Mouse (Mus musculus): Measurements from ENCODE around the gene St6gal1.

Gene St6gal1

DNA sequence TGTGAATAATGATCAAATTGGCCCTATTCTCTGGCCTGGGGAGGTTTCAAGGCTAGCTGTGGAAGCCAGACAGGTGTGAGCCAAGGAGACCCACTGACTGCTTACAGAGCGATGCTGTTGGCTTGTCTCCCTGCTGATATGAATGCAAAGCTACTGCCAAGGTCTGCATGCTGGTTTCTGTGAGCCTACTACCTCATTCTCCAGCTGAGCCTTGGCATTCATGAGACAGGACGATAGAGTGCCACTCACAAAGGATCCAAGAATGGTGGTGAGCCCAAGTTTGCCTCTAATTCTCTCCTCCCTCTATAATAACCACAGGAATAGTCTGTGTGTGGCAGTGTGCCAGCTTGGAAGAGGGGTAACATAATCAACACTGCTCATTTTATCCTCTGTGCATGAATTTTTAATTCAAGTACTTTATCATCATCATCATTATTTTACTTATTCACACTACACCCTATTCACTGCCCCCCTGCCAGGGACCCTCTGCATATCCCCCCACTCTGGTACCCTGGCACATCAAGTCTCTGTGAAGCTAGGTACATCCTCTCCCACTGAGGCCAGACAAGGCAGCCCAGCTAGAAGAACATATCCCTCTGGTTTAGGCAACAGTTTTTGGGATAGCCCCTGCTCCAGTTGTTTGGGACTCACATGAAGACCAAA lies 139.9 kb downstream of the St6gal1 start:
- DNase-seq = no peak

DNA sequence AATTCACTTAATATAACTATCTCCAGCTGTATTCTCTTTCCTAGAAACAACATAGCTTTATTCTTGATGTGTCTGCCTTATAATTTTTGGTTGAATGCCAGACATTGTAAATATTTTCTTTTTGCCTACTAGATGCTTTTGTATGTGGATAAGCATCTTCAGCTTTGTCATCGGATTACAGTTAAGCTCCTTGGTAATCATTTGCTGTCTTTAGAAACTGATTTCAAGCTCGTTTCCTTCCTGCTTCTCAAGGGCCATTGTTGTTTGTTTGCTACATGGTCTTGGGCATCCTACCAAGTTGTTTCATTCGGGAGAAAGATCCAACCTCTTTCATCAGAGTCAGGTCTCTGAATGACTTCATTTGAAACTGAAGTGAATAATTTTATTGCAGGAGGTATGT lies 144.6 kb downstream of the St6gal1 start:
- no peak for DNase-seq

DNA sequence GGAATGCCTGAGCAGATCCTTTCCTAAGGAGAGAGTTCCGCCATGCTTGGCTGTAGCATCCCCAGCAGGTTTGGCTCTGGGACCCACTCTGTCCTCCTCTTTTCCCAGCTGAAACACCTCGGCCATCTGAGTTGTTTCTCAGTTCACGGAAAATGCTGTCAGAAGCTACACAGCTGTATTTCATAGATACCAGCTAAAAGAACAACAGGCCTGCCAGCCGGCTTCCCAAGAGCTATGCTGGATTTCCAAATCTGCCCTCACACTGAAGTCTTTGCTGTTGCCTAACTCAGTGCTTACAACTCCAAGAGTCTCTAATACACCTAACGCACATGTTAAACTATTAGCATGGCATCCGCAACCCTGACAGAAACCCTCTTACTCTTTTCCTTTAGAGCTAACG lies 146.2 kb downstream of the St6gal1 start:
- DNase-seq = no peak

DNA sequence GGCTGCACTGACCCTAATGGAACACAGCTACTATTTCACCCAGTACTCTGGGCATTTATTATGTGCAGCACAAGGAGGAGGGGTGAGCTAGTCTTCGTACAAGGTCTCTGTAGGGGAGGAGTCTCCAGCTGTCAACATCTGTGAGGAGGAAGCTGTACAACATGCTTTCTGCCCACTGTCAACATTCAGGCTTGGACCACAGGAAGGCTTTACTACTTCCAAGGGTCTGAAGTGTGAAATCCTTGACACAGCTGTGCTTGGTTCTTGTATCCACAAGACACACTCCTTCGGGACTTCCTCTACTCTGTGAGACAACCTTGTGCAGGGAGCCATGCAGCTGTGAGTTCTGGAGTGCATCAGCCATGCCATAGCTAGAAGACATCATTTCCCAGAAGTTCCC lies 147.8 kb downstream of the St6gal1 start:
- DNase-seq = no peak

DNA sequence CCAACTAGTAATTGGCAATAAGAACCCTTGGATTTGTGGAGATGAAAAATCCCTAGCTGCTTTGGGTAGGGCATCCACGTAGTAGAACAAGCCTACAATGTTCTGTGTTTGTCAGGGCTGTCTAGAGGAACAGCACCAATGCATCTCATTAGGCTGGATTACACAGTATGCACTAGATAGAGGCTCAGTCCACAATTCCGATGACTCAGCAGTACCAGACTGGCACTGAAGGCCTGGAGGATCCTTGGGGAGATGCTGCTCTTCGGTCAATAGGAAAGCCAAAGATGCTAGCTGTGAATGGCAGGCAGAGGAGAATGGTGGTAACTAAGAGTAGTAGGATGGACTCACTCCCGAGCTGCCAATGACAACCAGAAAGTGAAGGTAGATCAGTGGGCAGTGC lies 149.5 kb downstream of the St6gal1 start:
- DNase-seq = no peak

DNA sequence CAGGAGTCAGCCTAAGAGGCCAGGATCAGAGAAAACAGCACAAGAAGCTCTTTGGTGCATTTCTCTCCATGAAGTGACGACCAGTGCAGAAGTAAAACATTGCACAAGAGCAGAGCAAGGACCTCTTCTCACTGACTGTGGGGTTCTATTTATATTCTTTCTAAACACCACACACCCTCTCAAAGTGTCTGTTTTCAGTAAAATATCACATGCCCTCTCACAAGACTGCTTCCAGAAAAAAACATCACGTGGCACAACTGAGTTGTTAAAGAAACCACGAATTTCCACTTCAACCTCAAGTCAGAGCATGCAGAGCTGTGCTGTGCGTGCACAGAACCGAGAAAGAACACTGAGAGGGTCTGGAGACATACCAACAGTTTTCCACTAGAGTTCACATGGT lies 150.4 kb downstream of the St6gal1 start:
- no peak for DNase-seq

DNA sequence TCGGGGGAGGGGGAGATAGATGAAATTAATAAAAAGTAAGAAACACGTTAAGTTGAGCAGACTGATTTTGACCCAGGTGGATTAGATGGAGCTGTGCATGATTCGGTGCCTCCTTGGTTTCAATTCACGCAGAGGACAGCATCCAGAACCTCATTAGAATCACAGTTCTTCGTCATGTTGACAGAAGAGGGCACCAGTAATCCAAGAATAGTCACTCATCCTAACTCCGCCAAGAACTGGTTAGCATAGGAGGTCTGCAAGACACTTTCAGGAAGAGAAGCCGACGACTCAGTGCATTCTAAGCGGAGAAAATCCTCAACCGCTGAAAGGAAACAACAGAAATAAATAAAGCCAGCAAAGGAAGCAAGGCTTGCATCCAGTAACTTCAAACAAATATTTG lies 151.6 kb downstream of the St6gal1 start:
- DNase-seq = no peak

DNA sequence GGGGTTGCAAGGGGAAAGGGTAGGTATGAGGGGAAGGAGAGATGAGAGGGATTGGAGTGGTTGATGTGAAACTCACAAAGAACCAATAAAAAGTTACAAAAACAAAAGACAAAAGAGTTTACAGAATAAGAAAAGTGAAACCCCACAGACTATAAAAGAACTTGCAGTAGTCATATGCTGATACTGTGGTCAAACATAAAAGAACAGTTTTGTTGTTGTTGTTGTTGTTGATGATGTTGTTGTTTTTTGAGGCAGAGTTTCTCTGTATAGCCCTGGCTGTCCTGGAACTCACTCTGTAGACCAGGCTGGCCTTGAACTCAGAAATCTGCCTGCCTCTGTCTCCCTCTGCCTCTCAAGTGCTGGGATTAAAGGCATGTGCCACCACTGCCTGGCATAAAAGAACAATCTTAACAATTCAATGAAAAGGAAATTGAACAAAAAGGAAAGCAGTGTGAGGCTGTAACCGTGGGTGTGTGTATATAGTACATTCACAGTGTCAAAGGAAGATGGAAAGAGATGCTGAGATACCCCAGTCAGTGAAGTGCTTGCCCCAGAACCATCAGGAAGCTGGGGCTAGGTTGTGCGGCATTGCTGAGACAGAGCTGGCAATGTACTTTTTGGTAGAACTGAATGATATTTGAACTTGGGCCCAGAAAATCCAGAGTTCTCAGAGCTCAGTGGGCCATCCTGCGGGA lies 155.1 kb downstream of the St6gal1 start:
- DNase-seq = no peak

DNA sequence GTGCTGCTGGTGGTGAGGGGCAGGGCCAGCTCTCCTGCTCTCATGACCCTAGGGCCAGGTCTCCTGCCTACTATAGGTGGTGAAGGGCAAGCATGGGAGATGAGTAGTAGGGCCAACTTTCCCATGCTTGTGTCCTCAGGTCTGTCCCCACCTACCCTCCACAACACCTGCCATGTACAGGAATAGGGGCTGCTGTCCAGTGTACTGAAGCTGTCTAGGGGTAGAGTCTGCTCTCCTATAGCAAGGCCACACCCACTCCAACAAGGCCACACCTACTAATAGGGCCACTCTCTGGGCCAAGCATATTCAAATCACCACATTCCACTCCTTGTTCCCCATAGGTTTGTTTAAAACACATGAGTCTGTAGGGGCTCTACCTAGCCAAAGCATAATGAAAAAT lies 159.8 kb downstream of the St6gal1 start:
- DNase-seq = no peak

DNA sequence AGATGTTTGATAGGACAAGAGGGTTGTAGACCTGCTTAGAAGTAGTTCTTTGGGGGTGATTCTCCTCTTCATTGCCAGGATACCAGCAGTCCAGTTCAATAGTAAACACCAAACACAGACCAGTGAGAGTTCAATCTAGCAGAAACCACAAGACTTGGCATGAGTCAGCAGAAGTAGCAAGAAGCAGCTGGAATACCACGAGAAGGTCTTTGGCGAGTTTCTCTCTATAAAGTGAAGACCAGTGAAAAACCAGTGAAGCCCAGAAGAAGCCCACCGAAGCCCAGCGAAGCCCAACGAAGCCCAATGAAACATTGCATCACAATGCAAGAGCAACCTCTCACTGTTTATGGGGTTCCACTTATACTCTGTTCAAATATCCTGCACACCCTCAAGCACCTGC lies 173.4 kb downstream of the St6gal1 start:
- DNase-seq = no peak

DNA sequence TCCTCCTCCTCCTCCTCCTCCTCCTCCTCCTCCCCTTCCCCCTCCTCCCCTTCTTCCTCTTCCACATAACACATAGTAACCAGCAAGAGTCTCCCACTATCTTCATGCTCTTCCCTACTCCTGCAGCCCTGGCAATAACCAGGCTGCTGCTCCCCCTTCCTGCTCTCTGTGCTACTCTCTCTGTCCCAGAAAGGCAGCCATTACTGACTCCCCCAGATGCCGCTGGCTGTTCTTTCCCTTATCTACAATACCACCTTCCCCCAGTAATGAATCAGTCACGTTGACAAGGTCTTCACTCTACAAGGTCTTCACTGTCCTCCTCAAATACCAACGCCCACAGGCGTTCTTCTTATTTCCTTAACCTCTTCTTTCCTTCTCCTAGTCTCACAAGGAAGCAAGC lies 176.9 kb downstream of the St6gal1 start:
- DNase-seq = no peak

DNA sequence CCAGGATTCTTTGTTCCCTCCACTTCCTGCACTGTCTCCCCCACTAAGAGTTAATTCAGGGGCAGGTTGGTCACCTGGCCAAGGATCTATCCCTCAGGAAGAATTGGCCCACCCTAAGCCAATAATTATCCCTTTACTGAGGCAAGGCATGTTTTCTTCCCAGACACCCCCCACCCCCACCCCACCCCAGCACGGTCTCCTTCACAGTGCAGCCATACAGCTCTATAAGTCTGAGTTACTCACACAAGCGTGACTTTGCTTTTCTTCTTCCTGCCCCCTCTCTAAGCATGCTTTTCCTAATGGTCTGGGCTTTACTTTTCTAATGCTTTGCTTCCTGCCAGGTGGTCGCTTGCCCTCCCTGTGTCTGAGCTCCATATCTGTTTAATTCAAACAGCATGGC lies 177.4 kb downstream of the St6gal1 start:
- no peak for DNase-seq

DNA sequence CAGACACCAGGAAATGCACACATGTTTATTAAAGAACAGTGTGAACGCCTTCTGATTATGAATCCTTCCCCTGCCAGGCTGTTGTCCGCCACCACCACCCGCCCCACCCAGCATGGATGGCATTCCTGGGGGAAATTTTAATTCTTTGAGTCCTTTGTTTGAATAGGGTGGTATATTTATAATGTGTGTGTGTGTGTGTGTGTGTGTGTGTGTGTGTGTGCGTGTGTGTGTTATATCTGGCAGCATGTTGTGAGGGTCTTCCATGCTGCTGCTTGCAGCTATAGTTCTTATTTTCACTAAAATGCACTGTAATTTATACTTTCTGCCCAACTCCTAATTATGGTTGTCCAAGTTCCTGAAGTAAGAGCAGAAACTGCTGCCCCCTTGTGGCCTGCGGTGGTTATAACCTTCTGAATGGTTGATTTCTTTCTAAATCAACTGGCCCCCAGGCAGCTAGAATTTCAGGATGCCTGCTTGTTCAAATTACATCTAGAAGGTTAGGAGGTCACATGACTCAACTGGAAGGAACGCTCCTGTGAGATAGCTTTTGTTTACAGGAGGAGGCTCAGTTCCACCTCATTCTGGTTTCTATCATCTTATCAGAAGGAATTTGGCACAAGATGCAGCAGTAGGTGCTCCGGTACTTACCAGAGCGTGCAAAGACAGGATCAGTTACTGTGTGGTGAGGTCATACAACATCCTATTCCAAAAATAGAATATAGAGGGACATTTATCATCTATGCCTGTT lies 178.6 kb downstream of the St6gal1 start:
- DNase-seq = peak; percentile 83
